Mouse (Mus musculus): Measurements from ENCODE around the gene Med15.
A peak's percentile ranks its signal among the peaks of the same experiment; 100 is the strongest.

Gene Med15

GRCm38 (mm10) chr16:17732431-17732830, 260 bp downstream of the Med15 start:
- DNase-seq (ENCODE audit: low spot score in 2 of 2), result no peak

GRCm38 (mm10) chr16:17732021-17732420, 670 bp downstream of the Med15 start:
- DNase-seq (ENCODE audit: low spot score in 2 of 2), result no peak

- no peak for DNase-seq (ENCODE audit: low spot score in 2 of 2)
These were observed 2.7 kb downstream of the Med15 start for GRCm38 (mm10) chr16:17729974-17730373.

GRCm38 (mm10) chr16:17727179-17727861, 5.4 kb downstream of the Med15 start:
- DNase-seq (ENCODE audit: low spot score in 2 of 2), result peak; percentile 39 to 65

GRCm38 (mm10) chr16:17724448-17724847, 8.2 kb downstream of the Med15 start:
- DNase-seq (ENCODE audit: low spot score in 2 of 2), result no peak

- no peak for DNase-seq (ENCODE audit: low spot score in 2 of 2)
These were observed 9.4 kb downstream of the Med15 start for GRCm38 (mm10) chr16:17723325-17723626.

- peak; percentile 87 to 88 for DNase-seq (ENCODE audit: low spot score in 2 of 2)
These were observed 10.0 kb downstream of the Med15 start for GRCm38 (mm10) chr16:17722461-17723324.

GRCm38 (mm10) chr16:17721822-17722460, 10.8 kb downstream of the Med15 start:
- DNase-seq (ENCODE audit: low spot score in 2 of 2), result no peak

- DNase-seq (ENCODE audit: low spot score in 2 of 2), result no peak
These were observed 11.4 kb downstream of the Med15 start for GRCm38 (mm10) chr16:17721114-17721808.

- no peak for DNase-seq (ENCODE audit: low spot score in 2 of 2)
These were observed 14.9 kb downstream of the Med15 start for GRCm38 (mm10) chr16:17717791-17718190.

GRCm38 (mm10) chr16:17707541-17707940, 25.1 kb downstream of the Med15 start:
- DNase-seq (ENCODE audit: low spot score in 2 of 2), result no peak

- no peak for DNase-seq (ENCODE audit: low spot score in 2 of 2)
These were observed 31.7 kb downstream of the Med15 start for GRCm38 (mm10) chr16:17701043-17701405.

GRCm38 (mm10) chr16:17700386-17701042, 32.2 kb downstream of the Med15 start:
- DNase-seq (ENCODE audit: low spot score in 2 of 2), result no peak

- DNase-seq (ENCODE audit: low spot score in 2 of 2), result no peak
These were observed 37.8 kb downstream of the Med15 start for GRCm38 (mm10) chr16:17694860-17695259.

GRCm38 (mm10) chr16:17669886-17670285, 62.8 kb downstream of the Med15 start:
- no peak for DNase-seq (ENCODE audit: low spot score in 2 of 2)

GRCm38 (mm10) chr16:17665568-17665967, 67.1 kb downstream of the Med15 start:
- no peak for DNase-seq (ENCODE audit: low spot score in 2 of 2)

GRCm38 (mm10) chr16:17656212-17656871, 76.3 kb downstream of the Med15 start:
- DNase-seq (ENCODE audit: low spot score in 2 of 2), result no peak

- no peak for DNase-seq (ENCODE audit: low spot score in 2 of 2)
These were observed 78.4 kb downstream of the Med15 start for GRCm38 (mm10) chr16:17654188-17654795.

- no peak for DNase-seq (ENCODE audit: low spot score in 2 of 2)
These were observed 79.1 kb downstream of the Med15 start for GRCm38 (mm10) chr16:17653601-17654000.

GRCm38 (mm10) chr16:17652607-17653006, 80.1 kb downstream of the Med15 start:
- no peak for DNase-seq (ENCODE audit: low spot score in 2 of 2)

- DNase-seq (ENCODE audit: low spot score in 2 of 2), result no peak
These were observed 82.0 kb downstream of the Med15 start for GRCm38 (mm10) chr16:17650711-17651110.
